Mouse (Mus musculus) thymus, adult 2 months (tissue): ENCODE data around the gene Pkd1.

Experiments
- CTCF ChIP-seq: fragments of 200-500 bp; IDR thresholded peaks from 2 replicates; pipeline ENCODE4 v1.5.1; 2012; ENCODE audit warnings: mild to moderate bottlenecking, control low read depth, low read length, moderate library complexity, borderline replicate concordance; ENCODE audit not compliant: control insufficient read depth, poor library complexity, insufficient read depth; ENCODE audit errors: extremely low read depth
- POLR2A ChIP-seq: fragments of 200-500 bp; IDR thresholded peaks from 2 replicates; pipeline ENCODE4 v1.6.1; 2012; ENCODE audit warnings: mild to moderate bottlenecking, low read length, control low read depth, moderate library complexity; ENCODE audit not compliant: control insufficient read depth, poor library complexity, insufficient read depth; ENCODE audit errors: extremely low read depth

- TF ChIP-seq CTCF (no peak), POLR2A (no peak)
Observed at GRCm38 (mm10) chr17:24590943-24591342, 41.3 kb downstream of the Pkd1 start.
